Mouse (Mus musculus): ENCODE results near the gene Hoxc12.

DNA sequence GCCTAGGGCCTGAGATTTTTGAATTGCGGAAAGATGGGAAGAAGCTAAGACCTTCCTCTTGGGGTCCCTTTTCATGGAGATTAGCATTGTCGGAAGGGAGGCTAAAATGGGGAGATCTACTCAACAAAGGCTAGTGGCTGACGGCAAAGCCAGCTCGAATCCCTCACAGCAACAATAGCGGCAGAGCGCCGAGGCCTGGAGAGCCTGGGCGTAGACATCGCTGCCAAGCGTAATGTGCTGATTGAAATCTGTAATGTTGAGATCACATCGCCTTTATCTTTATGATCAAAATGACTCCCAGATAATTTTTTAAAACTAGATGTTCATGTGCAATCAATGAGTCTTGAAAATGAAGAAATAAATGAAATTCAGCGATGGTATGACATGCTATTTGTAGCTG, 2.1 kb upstream of the Hoxc12 start:
- TF ChIP-seq CTCF (IDR thresholded peaks at IDR 0.05; ENCODE audit: extremely low read depth, insufficient read depth, insufficient read length, insufficient replicate concordance) (no peak), POLR2A (IDR thresholded peaks at IDR 0.05; ENCODE audit: low read depth, low read length) (no peak)
